Mouse (Mus musculus): Measurements from ENCODE around the gene Rreb1. TPM values are rescaled to one million over a fixed set of nuclear protein-coding genes. Genes with fewer than 3 reads are reported as not detected.

The Rreb1 gene
- total and polyA plus RNA-seq, 2 experiments from 2014 or later: 8.7 to 21.2 TPM

DNA sequence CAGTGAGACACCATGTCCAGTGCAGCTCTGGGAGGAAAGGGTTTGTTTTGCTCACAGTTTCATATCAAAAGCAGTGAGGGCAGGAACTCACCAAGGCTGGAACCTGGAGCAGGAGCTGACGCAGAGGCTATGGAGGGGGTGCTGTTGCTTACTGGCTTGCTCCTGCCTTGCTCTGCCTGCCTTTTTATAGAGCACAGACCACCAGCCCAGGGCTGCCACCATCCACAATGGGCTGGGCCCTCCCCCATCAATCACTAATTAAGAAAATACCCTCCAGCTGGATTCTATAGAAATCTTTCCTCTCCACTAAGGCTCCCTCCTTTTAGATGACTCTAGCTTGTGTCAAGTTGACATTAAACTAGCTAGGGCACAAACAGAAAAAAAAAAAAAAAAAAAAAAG is 8.4 kb upstream of the Rreb1 start:
- Histone ChIP-seq H3K4me1 (ENCODE audit: control insufficient read depth, insufficient read depth) (no peaks in the 10 kb centered on the region), H3K36me3 (replicated peaks; ENCODE audit: control insufficient read depth, insufficient read depth, low read length) (no peaks in the 10 kb centered on the region), H3K4me2 (ENCODE audit: low read depth, low read length) (no peak overlapping the region), H3K4me3 (ENCODE audit: low read depth, low read length) (no peak overlapping the region), H3K9ac (replicated peaks; ENCODE audit: low read depth, low read length) (no peak overlapping the region), H3K27ac (ENCODE audit: low read depth) (no peak overlapping the region), H3K27me3 (ENCODE audit: control insufficient read depth, insufficient read depth, low read length) (no peaks in the 10 kb centered on the region), H3K9me3 (replicated peaks; ENCODE audit: control insufficient read depth, low read length) (0 out of 2 replicates have a peak, but pooled peaks cover 10% of the 10 kb centered on the region)
- 41% methylated on average over 1 of the region's 1 CpGs for WGBS
- ATAC-seq (ENCODE audit: insufficient read depth, low read depth) (no peak), DNase-seq (ENCODE audit: low spot score) (no peak)
- TF ChIP-seq CTCF (IDR thresholded peaks at IDR 0.05; ENCODE audit: low read depth): no peak

DNA sequence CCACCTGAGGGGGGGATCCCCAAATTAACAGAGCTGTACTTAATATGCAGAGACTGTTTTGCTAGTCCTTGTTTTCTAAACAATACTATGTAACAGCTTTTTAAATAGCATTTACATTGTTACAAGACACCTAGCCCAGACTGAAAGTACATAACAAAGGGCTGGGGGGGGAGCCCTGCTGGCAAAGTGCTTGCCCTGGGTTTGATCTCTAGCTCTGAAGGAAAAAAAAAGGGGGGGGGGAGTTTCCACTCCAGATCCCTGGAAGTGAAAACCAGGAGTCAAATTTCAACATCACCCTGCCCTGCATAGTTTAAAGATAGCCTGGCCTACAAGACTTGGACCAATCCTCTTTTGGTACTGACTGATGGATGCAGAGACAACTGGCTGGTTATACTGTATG is 4.7 kb upstream of the Rreb1 start:
- Histone ChIP-seq H3K9ac (replicated peaks; ENCODE audit: low read depth, low read length) (no peak overlapping the region), H3K27ac (ENCODE audit: low read depth) (no peak overlapping the region), H3K9me3 (replicated peaks; ENCODE audit: control insufficient read depth, low read length) (no peaks in the 10 kb centered on the region), H3K4me2 (ENCODE audit: low read depth, low read length) (no peak overlapping the region), H3K4me1 (ENCODE audit: control insufficient read depth, insufficient read depth) (peaks cover 7% of the 10 kb centered on the region; the same call in 1 of the 2 replicates), H3K36me3 (replicated peaks; ENCODE audit: control insufficient read depth, insufficient read depth, low read length) (no peaks in the 10 kb centered on the region), H3K4me3 (ENCODE audit: low read depth, low read length) (no peak overlapping the region), H3K27me3 (ENCODE audit: control insufficient read depth, insufficient read depth, low read length) (no peaks in the 10 kb centered on the region)
- TF ChIP-seq CTCF (IDR thresholded peaks at IDR 0.05; ENCODE audit: low read depth) (no peak), EP300 (IDR thresholded peaks at IDR 0.05; ENCODE audit: low read depth) (no peak)
- ATAC-seq (ENCODE audit: insufficient read depth, low read depth): no peak
- DNase-seq (ENCODE audit: low spot score): no peak

DNA sequence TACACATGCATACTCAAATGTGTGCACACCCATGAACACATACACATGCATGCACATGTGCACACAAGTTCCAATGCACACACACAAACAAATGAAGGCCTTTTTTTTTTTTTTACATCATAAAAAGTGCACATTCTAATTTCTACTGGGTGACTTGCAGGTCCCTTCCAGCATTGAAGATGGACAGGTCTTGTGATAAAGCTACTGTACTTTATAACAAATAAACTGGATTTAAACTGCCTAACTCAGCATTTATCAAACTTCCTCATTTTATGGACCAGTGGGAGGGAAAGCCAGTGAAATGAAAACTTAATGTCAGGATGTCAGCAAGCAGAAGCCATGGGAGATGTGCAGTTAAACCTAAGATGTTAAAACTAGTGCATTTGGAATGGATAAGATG is 1.5 kb upstream of the Rreb1 start:
- ATAC-seq (ENCODE audit: insufficient read depth, low read depth) (no peak), DNase-seq (ENCODE audit: low spot score) (no peak)
- peaks cover 7% of the 10 kb centered on the region; the same call in 1 of the 2 replicates for H3K4me1 ChIP-seq (ENCODE audit: control insufficient read depth, insufficient read depth)

DNA sequence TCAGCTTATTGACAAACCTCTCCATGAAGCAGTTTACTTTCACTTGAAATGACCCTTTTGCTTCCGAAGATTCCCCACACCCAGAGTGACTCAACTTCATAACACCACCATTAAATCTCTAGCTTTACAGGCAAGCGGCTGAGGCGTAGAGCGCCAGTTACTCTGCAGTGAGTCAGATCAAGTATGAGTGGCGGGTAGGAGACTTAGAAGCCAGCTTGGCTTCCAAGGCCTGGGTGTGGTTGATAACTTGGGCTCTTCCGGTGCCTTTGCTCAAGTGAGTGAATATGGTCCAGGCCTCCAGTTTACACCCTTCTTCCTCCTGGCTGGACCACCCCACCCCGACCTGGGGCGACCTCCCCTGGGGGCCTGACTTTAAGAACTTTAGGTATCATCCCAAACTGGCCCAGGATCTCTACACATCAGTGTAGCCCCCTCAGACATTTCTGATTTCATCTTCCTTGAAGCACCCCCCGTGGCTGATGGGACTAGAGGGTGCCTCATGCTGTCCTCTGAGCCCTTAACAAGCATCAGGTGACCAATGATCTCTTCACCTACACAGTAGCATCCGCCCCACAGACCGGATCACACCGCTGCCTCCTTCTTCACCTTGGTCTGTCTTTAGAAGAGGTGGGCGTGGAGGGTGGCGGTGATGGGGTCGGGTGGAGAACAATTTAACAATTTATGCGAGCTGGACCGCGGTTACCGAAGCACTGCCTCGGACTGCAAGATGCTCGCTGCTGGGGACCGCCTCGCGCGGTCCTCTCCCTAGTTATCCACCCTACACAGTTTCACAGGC is 651 bp upstream of the Rreb1 start:
- ATAC-seq (ENCODE audit: insufficient read depth, low read depth) (no peak), DNase-seq (ENCODE audit: low spot score) (no peak)
- Histone ChIP-seq H3K4me2 (ENCODE audit: low read depth, low read length) (peak overlapping the region; percentile 96), H3K27me3 (ENCODE audit: control insufficient read depth, insufficient read depth, low read length) (no peaks in the 10 kb centered on the region), H3K27ac (ENCODE audit: low read depth) (no peak overlapping the region), H3K9ac (replicated peaks; ENCODE audit: low read depth, low read length) (peak overlapping the region; percentile 61), H3K36me3 (replicated peaks; ENCODE audit: control insufficient read depth, insufficient read depth, low read length) (no peaks in the 10 kb centered on the region), H3K4me3 (ENCODE audit: low read depth, low read length) (peak overlapping the region; percentile 61), H3K9me3 (replicated peaks; ENCODE audit: control insufficient read depth, low read length) (no peaks in the 10 kb centered on the region), H3K4me1 (ENCODE audit: control insufficient read depth, insufficient read depth) (peaks cover 7% of the 10 kb centered on the region; the same call in 1 of the 2 replicates)
- no peak for TF ChIP-seq EP300 (IDR thresholded peaks at IDR 0.05; ENCODE audit: low read depth)
- WGBS: 32% methylated on average over 25 of the region's 25 CpGs

More for the DNA sequence above, 1.5 kb upstream of the Rreb1 start:
- no peak overlapping the region for H3K4me3 ChIP-seq (ENCODE audit: low read depth, low read length)
- no peaks in the 10 kb centered on the region for H3K36me3 ChIP-seq (replicated peaks; ENCODE audit: control insufficient read depth, insufficient read depth, low read length)
- no peak for TF ChIP-seq EP300 (IDR thresholded peaks at IDR 0.05; ENCODE audit: low read depth)
- TF ChIP-seq CTCF (IDR thresholded peaks at IDR 0.05; ENCODE audit: low read depth): no peak
- no peak overlapping the region for H3K4me2 ChIP-seq (ENCODE audit: low read depth, low read length)
- H3K27ac ChIP-seq (ENCODE audit: low read depth): no peak overlapping the region
- no peak overlapping the region for H3K9ac ChIP-seq (replicated peaks; ENCODE audit: low read depth, low read length)
- no peaks in the 10 kb centered on the region for H3K27me3 ChIP-seq (ENCODE audit: control insufficient read depth, insufficient read depth, low read length)
- H3K9me3 ChIP-seq (replicated peaks; ENCODE audit: control insufficient read depth, low read length): no peaks in the 10 kb centered on the region

- peak overlapping the region; percentile 61 for H3K4me3 ChIP-seq (ENCODE audit: low read depth, low read length)
Measured at GRCm38 (mm10) chr13:37778594-37779231, 513 bp downstream of the Rreb1 start.

More at GRCm38 (mm10) chr13:37778594-37779231, 513 bp downstream of the Rreb1 start:
- under 1% methylated on average over 32 of the region's 33 CpGs for WGBS
- Histone ChIP-seq H3K4me1 (ENCODE audit: control insufficient read depth, insufficient read depth) (peaks cover 7% of the 10 kb centered on the region), H3K9me3 (replicated peaks; ENCODE audit: control insufficient read depth, low read length) (no peaks in the 10 kb centered on the region), H3K27ac (ENCODE audit: low read depth) (peak overlapping the region; percentile 36), H3K27me3 (ENCODE audit: control insufficient read depth, insufficient read depth, low read length) (no peaks in the 10 kb centered on the region), H3K36me3 (replicated peaks; ENCODE audit: control insufficient read depth, insufficient read depth, low read length) (no peaks in the 10 kb centered on the region), H3K9ac (replicated peaks; ENCODE audit: low read depth, low read length) (peak overlapping the region; percentile 61), H3K4me2 (ENCODE audit: low read depth, low read length) (peak overlapping the region; percentile 96)
- DNase-seq (ENCODE audit: low spot score): peak; percentile 63
- ATAC-seq (ENCODE audit: insufficient read depth, low read depth): peak; percentile 70
- TF ChIP-seq EP300 (IDR thresholded peaks at IDR 0.05; ENCODE audit: low read depth) (no peak), CTCF (IDR thresholded peaks at IDR 0.05; ENCODE audit: low read depth) (no peak)

All from heart, postnatal 0 days (tissue).